Mouse (Mus musculus) testis, adult 2 months (tissue): ENCODE measurements at regions not wholly inside any gene's neighbourhood (a gene's known extent, or its start where the extent isn't known, plus 50 kb on each side); places are given as distances from the start of the nearest gene placed in this dataset.
A peak's percentile ranks its signal among the peaks of the same experiment; 100 is the strongest.

ENCODE experiments used
- H3K27ac ChIP-seq: fragments of 200-500 bp; 2 replicates; pipeline ENCODE4 v1.5.1; 2012; ENCODE audit warnings: low read depth, low read length; ENCODE audit not compliant: control insufficient read depth, insufficient read depth
- H3K27me3 ChIP-seq: fragments of 200-500 bp; 2 replicates; pipeline ENCODE4 v1.6.1; 2012; ENCODE audit warnings: mild to moderate bottlenecking, low read length, moderate library complexity; ENCODE audit not compliant: control insufficient read depth, insufficient read depth
- H3K36me3 ChIP-seq: fragments of 200-500 bp; 2 replicates; pipeline ENCODE4 v1.6.1; 2012; ENCODE audit warnings: mild to moderate bottlenecking, low read length; ENCODE audit not compliant: control insufficient read depth, insufficient read depth
- H3K4me1 ChIP-seq: fragments of 200-500 bp; 2 replicates; pipeline ENCODE4 v1.6.1; 2012; ENCODE audit warnings: low read length; ENCODE audit not compliant: control insufficient read depth, insufficient read depth
- H3K4me3 ChIP-seq: fragments of 200-500 bp; 2 replicates; pipeline ENCODE4 v1.5.1; 2012; ENCODE audit warnings: low read depth, mild to moderate bottlenecking, low read length, moderate library complexity, mixed read lengths; ENCODE audit not compliant: control insufficient read depth
- CTCF ChIP-seq: fragments of 200-500 bp; IDR thresholded peaks from 2 replicates; pipeline ENCODE4 v1.5.1; 2012; ENCODE audit warnings: low read depth, mild to moderate bottlenecking, inconsistent platforms, low read length, moderate library complexity; ENCODE audit not compliant: control insufficient read depth, insufficient read depth, insufficient replicate concordance
- POLR2A ChIP-seq: fragments of 200-500 bp; IDR thresholded peaks from 2 replicates; pipeline ENCODE4 v1.6.1; 2012; ENCODE audit warnings: low read depth, mild to moderate bottlenecking, inconsistent platforms, low read length, moderate library complexity; ENCODE audit not compliant: control insufficient read depth

DNA sequence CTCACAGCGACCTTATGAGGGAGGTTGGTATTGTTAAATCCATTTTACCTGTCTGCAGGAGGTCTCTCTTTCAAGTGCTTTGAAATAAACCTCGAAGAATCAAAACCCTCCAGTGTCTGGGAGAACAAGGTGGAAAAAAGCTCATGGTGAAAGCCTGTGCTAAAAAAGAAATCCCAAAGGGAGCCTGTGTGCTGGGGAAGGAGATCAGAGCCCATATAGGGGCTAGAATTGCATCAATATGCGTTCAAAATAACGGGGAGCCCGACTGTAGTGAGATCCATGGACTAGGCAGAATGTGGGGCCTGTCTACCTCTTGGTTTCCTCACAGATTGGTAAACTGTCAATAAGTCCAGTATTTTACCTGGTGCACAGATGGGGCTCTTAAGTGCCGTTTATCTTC is 113.6 kb upstream of the Ube2e3 start:
- no peak for TF ChIP-seq CTCF
- no peak for TF ChIP-seq POLR2A
- H3K27me3 ChIP-seq = no peaks in the 10 kb centered on the region
- H3K27ac ChIP-seq = no peak overlapping the region
- H3K4me3 ChIP-seq = no peak overlapping the region
- H3K4me1 ChIP-seq = no peaks in the 10 kb centered on the region
- no peaks in the 10 kb centered on the region for H3K36me3 ChIP-seq

DNA sequence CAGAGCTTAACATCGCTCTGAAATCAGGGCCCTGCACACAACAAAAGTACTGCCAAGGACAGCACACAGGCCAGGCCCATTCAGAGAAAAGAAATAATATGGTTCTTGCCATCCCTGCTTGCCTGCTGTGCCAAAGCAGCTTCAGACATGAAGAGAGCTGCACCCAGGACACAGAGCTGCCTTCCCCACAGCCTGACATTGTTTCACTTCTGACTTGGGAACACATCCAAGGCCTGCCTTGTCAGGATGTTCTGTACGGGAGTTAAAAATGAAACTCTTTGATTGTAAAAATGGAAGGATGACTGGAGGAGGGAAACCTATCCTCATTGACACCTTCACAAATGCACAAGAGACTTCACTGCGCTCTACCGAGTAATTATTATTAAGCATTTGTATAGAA is 114.0 kb upstream of the Ube2e3 start:
- H3K36me3 ChIP-seq = no peaks in the 10 kb centered on the region
- peak overlapping the region; percentile 13; the same call in 1 of the 2 replicates for H3K27ac ChIP-seq
- TF ChIP-seq CTCF (no peak), POLR2A (no peak)
- no peaks in the 10 kb centered on the region for H3K4me1 ChIP-seq
- no peak overlapping the region for H3K4me3 ChIP-seq
- H3K27me3 ChIP-seq = no peaks in the 10 kb centered on the region

DNA sequence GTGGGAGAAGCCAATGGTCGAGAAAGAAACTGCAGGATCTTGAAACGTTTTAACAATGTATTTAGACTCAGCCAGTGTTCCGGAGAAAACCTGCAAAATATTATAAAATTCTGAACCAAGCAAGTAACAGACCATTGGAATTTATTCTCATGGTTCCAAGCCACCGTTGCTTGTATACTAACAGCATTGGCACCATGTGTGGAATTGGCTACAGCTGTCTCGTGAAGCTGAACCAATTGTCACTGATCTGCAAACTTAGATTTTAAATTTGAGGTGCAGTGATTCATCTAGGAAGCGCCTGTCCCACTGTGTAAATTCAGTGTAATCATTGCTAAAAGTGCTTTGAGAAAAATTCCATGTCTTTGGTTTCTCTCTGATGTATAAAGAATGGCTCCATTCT is 137.8 kb upstream of the Ube2e3 start:
- no peaks in the 10 kb centered on the region for H3K36me3 ChIP-seq
- no peaks in the 10 kb centered on the region for H3K4me1 ChIP-seq
- no peak for TF ChIP-seq POLR2A
- TF ChIP-seq CTCF = no peak
- H3K27ac ChIP-seq = no peak overlapping the region
- H3K4me3 ChIP-seq = no peak overlapping the region
- no peaks in the 10 kb centered on the region for H3K27me3 ChIP-seq

DNA sequence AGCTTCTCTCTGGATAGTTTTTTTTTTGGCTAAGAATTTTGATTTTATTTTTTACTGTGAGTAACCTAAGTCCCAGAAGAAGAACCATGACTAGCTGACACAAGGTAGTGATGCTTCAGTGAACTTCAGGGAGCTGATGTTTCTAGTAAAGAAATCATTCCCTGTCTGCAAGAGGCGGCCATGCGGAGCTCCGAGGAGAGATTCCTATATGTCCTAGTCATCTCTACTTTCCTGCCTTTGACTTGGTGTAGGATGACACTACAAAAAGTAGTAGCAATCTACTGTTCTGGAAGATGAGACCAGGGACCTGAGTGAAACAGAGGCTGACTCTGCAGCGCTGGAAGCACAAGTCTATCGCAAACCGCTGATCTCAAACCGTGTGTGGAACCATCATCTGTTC is 141.9 kb upstream of the Ube2e3 start:
- Histone ChIP-seq H3K27me3 (no peaks in the 10 kb centered on the region), H3K4me1 (no peaks in the 10 kb centered on the region), H3K36me3 (no peaks in the 10 kb centered on the region), H3K4me3 (no peak overlapping the region), H3K27ac (no peak overlapping the region)
- TF ChIP-seq CTCF (no peak), POLR2A (no peak)

DNA sequence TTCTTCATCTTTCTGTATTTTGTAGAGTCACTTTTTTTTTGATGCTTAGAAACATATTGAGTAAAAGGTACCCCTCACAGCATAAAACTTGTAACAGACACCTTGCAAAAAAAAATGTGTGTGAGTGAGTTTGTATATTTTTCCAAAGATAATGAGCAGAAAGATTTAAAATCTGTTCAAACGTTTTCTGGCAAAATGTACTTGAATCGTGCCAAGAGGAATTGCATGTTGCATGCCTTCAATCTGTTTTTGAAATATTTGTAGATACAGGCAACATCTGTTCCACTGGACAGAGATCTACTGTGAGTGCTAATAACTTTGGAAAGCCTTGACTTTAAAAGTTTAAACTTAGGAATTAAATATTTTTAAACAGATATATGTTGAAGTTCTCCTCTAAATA is 143.5 kb upstream of the Ube2e3 start:
- no peaks in the 10 kb centered on the region for H3K36me3 ChIP-seq
- no peak overlapping the region for H3K27ac ChIP-seq
- H3K27me3 ChIP-seq = no peaks in the 10 kb centered on the region
- TF ChIP-seq POLR2A (no peak), CTCF (no peak)
- H3K4me1 ChIP-seq = no peaks in the 10 kb centered on the region
- no peak overlapping the region for H3K4me3 ChIP-seq

DNA sequence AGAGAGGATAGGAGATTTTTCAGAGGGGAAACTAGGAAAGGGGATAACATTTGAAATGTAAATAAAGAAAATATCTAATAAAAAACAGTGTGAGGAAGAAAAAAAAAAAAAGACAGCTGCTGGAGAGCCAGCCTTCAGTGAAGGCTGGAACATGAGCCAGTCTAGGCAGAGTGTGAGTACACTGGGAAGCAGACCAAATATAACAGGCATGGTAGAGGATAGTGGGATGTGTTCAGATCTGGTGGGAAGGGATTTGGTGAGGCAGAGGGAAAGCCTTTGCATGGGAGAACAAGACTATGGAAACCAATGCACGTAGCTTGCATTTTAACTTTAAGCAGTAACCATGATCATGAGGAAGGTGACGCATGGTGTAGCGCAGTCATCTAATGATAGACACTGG is 144.5 kb upstream of the Ube2e3 start:
- no peaks in the 10 kb centered on the region for H3K27me3 ChIP-seq
- no peaks in the 10 kb centered on the region for H3K4me1 ChIP-seq
- no peaks in the 10 kb centered on the region for H3K36me3 ChIP-seq
- H3K4me3 ChIP-seq = no peak overlapping the region
- H3K27ac ChIP-seq = no peak overlapping the region
- TF ChIP-seq CTCF (no peak), POLR2A (no peak)

DNA sequence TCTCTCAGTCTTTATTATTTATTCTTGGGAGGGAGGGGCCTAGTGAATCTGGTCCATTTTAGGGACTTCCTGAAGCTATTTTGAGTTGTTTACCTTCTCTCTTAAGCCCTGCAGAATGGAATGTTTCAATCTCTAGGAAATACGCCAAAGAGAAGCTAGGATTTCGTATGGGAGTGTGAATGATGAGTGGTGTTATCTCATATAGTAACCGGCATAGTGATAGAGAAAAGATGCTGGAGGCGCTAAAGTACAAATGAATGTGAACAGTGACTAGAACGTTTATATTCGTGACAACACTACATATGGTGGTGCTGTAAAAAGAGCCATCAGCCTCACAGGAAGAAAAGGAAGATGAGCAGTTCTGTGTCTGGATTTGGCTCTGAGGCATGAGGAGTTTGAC is 145.2 kb upstream of the Ube2e3 start:
- Histone ChIP-seq H3K4me1 (no peaks in the 10 kb centered on the region), H3K27me3 (no peaks in the 10 kb centered on the region), H3K27ac (no peak overlapping the region)

DNA sequence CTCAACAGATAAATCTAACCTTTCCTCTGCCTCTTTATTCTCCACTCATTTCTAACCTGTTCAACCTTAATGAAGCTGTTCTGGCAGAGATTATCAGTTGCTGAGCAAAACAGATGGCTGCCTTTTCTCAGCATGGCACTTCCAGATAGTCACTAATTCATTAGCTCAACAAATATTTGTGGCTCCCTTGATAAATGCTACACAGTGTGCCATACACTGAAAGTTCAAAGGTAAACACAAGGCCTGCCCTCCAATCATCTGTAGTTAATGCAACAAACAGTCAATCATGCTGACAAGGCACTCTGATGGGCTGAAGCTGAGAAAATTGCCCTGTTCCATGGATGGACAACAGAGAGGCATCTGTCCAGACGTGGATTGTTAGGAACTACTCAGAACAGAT is 149.4 kb upstream of the Ube2e3 start:
- Histone ChIP-seq H3K27me3 (no peaks in the 10 kb centered on the region), H3K27ac (no peak overlapping the region; the same call in 1 of the 2 replicates), H3K4me3 (no peak overlapping the region), H3K36me3 (no peaks in the 10 kb centered on the region), H3K4me1 (no peaks in the 10 kb centered on the region)
- TF ChIP-seq POLR2A = no peak
- TF ChIP-seq CTCF = no peak

More for the DNA sequence above, 145.2 kb upstream of the Ube2e3 start:
- Histone ChIP-seq H3K36me3 (no peaks in the 10 kb centered on the region), H3K4me3 (no peak overlapping the region)
- TF ChIP-seq CTCF = no peak
- no peak for TF ChIP-seq POLR2A
